Mouse (Mus musculus) natural killer cell, adult 2 months (primary cell): ENCODE data around the gene Med13.

Experiments
- DNase-seq, 2 experiments: peaks; one replicate each; pipeline ENCODE4 v3.0.0; 2022; ENCODE audit warnings: low spot score in 2 of 2

Gene Med13

GRCm38 (mm10) chr11:86356854-86357788 lies at the start of gene Med13:
Med13 (minus strand) TSS chr11:86357602.
- DNase-seq: peak; percentile 26 to 46

- no peak for DNase-seq
These were observed 47.2 kb upstream of the Med13 start for GRCm38 (mm10) chr11:86404590-86404989.

- no peak for DNase-seq
These were observed 46.4 kb upstream of the Med13 start for GRCm38 (mm10) chr11:86403845-86404244.

- peak in 1 of 2 experiments; percentile 60 for DNase-seq
These were observed 42.1 kb upstream of the Med13 start for GRCm38 (mm10) chr11:86399241-86400107.

- no peak for DNase-seq
These were observed 39.7 kb upstream of the Med13 start for GRCm38 (mm10) chr11:86396950-86397594.

- DNase-seq: peak in 1 of 2 experiments; percentile 25
These were observed 39.1 kb upstream of the Med13 start for GRCm38 (mm10) chr11:86396518-86396917.

GRCm38 (mm10) chr11:86395513-86396125 lies 38.2 kb upstream of the Med13 start:
- DNase-seq: peak; percentile 35 to 68

- no peak for DNase-seq
These were observed 37.7 kb upstream of the Med13 start for GRCm38 (mm10) chr11:86395100-86395499.

- DNase-seq: no peak
These were observed 34.3 kb upstream of the Med13 start for GRCm38 (mm10) chr11:86391687-86392086.

GRCm38 (mm10) chr11:86390308-86390707 lies 32.9 kb upstream of the Med13 start:
- DNase-seq: no peak

GRCm38 (mm10) chr11:86389506-86389905 lies 32.1 kb upstream of the Med13 start:
- DNase-seq: no peak

GRCm38 (mm10) chr11:86388821-86389480 lies 31.5 kb upstream of the Med13 start:
- no peak for DNase-seq

- no peak for DNase-seq
These were observed 29.9 kb upstream of the Med13 start for GRCm38 (mm10) chr11:86387121-86387893.

GRCm38 (mm10) chr11:86386576-86386975 lies 29.2 kb upstream of the Med13 start:
- DNase-seq: no peak

- DNase-seq: peak; percentile 30 to 66
These were observed 28.4 kb upstream of the Med13 start for GRCm38 (mm10) chr11:86385710-86386282.

GRCm38 (mm10) chr11:86384141-86384540 lies 26.7 kb upstream of the Med13 start:
- DNase-seq: peak in 1 of 2 experiments; percentile 26

GRCm38 (mm10) chr11:86382520-86383157 lies 25.2 kb upstream of the Med13 start:
- no peak for DNase-seq

- DNase-seq: no peak
These were observed 24.2 kb upstream of the Med13 start for GRCm38 (mm10) chr11:86381478-86382091.
